In genomic region chrX:143668242-143668641, GRCm38 (mm10) we compare ENCODE assay signal across 8 mouse cellular contexts.
DNase-seq lines count a peak whose midpoint lies in the region; ATAC-seq and TF ChIP-seq lines count a peak whose summit lies in the region.

No protein-coding gene starts in this region.

- no peaks in the 10 kb centered on the region for H3K4me1 ChIP-seq in CH12.LX (ENCODE audit: control insufficient read depth in 1 of 2, insufficient read depth in 2 of 2)
- H3K4me1 ChIP-seq in midbrain, postnatal 0 days (ENCODE audit: insufficient read depth, low read length), result 0 out of 2 replicates have a peak, but pooled peaks cover 3% of the 10 kb centered on the region

- peak; percentile 69 for TF ChIP-seq RAD21 in CH12.LX (IDR thresholded peaks at IDR 0.05; ENCODE audit: low read depth, low read length)

- no peak overlapping the region for H3K4me3 ChIP-seq in CH12.LX (replicated peaks in 1 of 3; ENCODE audit: low read depth in 2 of 3, low read length in 2 of 3, poor library complexity in 1 of 3)
- H3K4me3 ChIP-seq in midbrain, postnatal 0 days (ENCODE audit: low read depth, low read length), result no peak overlapping the region

- WGBS in midbrain, postnatal 0 days, result 38% methylated on average over 3 of the region's 3 CpGs

- H3K9me3 ChIP-seq in CH12.LX (replicated peaks; ENCODE audit: low read length), result no peaks in the 10 kb centered on the region
- no peaks in the 10 kb centered on the region for H3K9me3 ChIP-seq in midbrain, postnatal 0 days (ENCODE audit: low read length)

- dilution Hi-C loops in CH12.LX (cut with MboI; ENCODE audit: extremely low pct_ligation_motif_present, extremely low pct_unique_long_range_greater_than_20kb, low sequenced_read_pairs), result no loop called here

- H3K36me3 ChIP-seq in CH12.LX (replicated peaks in 1 of 2; ENCODE audit: control insufficient read depth in 1 of 2, insufficient read depth in 1 of 2, low read length in 1 of 2), result no peaks in the 10 kb centered on the region
- H3K36me3 ChIP-seq in midbrain, postnatal 0 days (ENCODE audit: insufficient read depth, low read length), result no peaks in the 10 kb centered on the region

- no peak for TF ChIP-seq POLR2A in CH12.LX (IDR thresholded peaks at IDR 0.05; ENCODE audit: low read depth, low read length)

- H3K9ac ChIP-seq in CH12.LX (ENCODE audit: insufficient read depth, low read depth), result no peak overlapping the region
- no peak overlapping the region for H3K9ac ChIP-seq in midbrain, postnatal 0 days (replicated peaks; ENCODE audit: low read length, poor library complexity, severe bottlenecking)

- in situ Hi-C loops in CH12.LX (cut with MboI; ENCODE audit: low pct_ligation_motif_present, low pct_unique_long_range_greater_than_20kb, low sequenced_read_pairs), result loop anchor here (25.0 kb wide), 1 partner anchor 206 kb away; no protein-coding TSS in a partner anchor

- no peak overlapping the region for H3K4me2 ChIP-seq in CH12.LX (ENCODE audit: insufficient read depth, low read depth, poor library complexity, severe bottlenecking)
- H3K4me2 ChIP-seq in midbrain, postnatal 0 days (ENCODE audit: low read depth, low read length, poor library complexity, severe bottlenecking), result no peak overlapping the region

- no peak overlapping the region for H3K27ac ChIP-seq in CH12.LX (ENCODE audit: insufficient read depth, low read depth)
- no peak overlapping the region for H3K27ac ChIP-seq in midbrain, postnatal 0 days (ENCODE audit: low read depth, low read length)

- TF ChIP-seq EP300 in CH12.LX (IDR thresholded peaks at IDR 0.05; ENCODE audit: low read length), result no peak

- no peaks in the 10 kb centered on the region for H3K27me3 ChIP-seq in CH12.LX (replicated peaks)
- no peaks in the 10 kb centered on the region for H3K27me3 ChIP-seq in midbrain, postnatal 0 days (ENCODE audit: insufficient read depth, low read length)

- H3K79me2 ChIP-seq in CH12.LX (replicated peaks; ENCODE audit: control insufficient read depth, extremely low read depth, insufficient read depth, poor library complexity, severe bottlenecking), result no peaks in the 10 kb centered on the region

- peak; percentile 27 to 68; a peak in 2 of 4 replicates for TF ChIP-seq CTCF in CH12.LX (conservative IDR thresholded peaks at IDR 0.05 in 1 of 2, IDR thresholded peaks at IDR 0.05 in 1 of 2; ENCODE audit: low read depth in 2 of 2, low read length in 2 of 2)
- TF ChIP-seq CTCF in midbrain, postnatal 0 days (IDR thresholded peaks at IDR 0.05), result peak; percentile 83

- ATAC-seq in midbrain, postnatal 0 days (ENCODE audit: low FRiP score), result no peak

- peak; percentile 30 to 42 for DNase-seq in adrenal gland, adult 18-20 months (ENCODE audit: low spot score in 2 of 2)
- no peak for DNase-seq in adrenal gland, postnatal 4 days (ENCODE audit: low spot score in 2 of 2)
- DNase-seq in CH12.LX (ENCODE audit: extremely low read depth), result peak; percentile 16
- peak; percentile 28 to 51 for DNase-seq in cerebellum, adult 18-20 months
- DNase-seq in forelimb bud, embryonic 11.5 days (ENCODE audit: low read depth, low spot score), result peak; percentile 57
- peak; percentile 66 to 75 for DNase-seq in layer of hippocampus, postnatal 10 days (ENCODE audit: low spot score in 2 of 2)
- DNase-seq in midbrain, postnatal 0 days (ENCODE audit: low spot score), result peak; percentile 83
- no peak for DNase-seq in thymus, postnatal 25 days

TF ChIP-seq in CH12.LX, 34 proteins besides CTCF, POLR2A, EP300 and RAD21:
- TF ChIP-seq BHLHE40 (IDR thresholded peaks at IDR 0.05; ENCODE audit: low read depth, low read length) (no peak), SIN3A (IDR thresholded peaks at IDR 0.05; ENCODE audit: low read length) (no peak), SMC3 (IDR thresholded peaks at IDR 0.05; ENCODE audit: low read depth, low read length) (peak; percentile 33; the same call in 1 of the 2 replicates), MAX (IDR thresholded peaks at IDR 0.05; ENCODE audit: low read length) (no peak)

Comparison
In these comparisons a context has a peak if more than half of its experiments do, and no peak if none do; other contexts are left out.
1. DNase-seq: peak in adrenal gland, adult 18-20 months (2 of 2), CH12.LX (single experiment), cerebellum, adult 18-20 months (2 of 2), forelimb bud, embryonic 11.5 days (single experiment), layer of hippocampus, postnatal 10 days (2 of 2) and midbrain, postnatal 0 days (single experiment); none in adrenal gland, postnatal 4 days (0 of 2) and thymus, postnatal 25 days (single experiment).